Mouse (Mus musculus): ENCODE measurements around the gene Cfap126. TPM values are rescaled to one million over a fixed set of nuclear protein-coding genes. Genes with fewer than 3 reads are reported as not detected.

Gene Cfap126
- total and polyA plus RNA-seq, 3 experiments: 0.69 to 3.5 TPM; not detected in 1

DNA sequence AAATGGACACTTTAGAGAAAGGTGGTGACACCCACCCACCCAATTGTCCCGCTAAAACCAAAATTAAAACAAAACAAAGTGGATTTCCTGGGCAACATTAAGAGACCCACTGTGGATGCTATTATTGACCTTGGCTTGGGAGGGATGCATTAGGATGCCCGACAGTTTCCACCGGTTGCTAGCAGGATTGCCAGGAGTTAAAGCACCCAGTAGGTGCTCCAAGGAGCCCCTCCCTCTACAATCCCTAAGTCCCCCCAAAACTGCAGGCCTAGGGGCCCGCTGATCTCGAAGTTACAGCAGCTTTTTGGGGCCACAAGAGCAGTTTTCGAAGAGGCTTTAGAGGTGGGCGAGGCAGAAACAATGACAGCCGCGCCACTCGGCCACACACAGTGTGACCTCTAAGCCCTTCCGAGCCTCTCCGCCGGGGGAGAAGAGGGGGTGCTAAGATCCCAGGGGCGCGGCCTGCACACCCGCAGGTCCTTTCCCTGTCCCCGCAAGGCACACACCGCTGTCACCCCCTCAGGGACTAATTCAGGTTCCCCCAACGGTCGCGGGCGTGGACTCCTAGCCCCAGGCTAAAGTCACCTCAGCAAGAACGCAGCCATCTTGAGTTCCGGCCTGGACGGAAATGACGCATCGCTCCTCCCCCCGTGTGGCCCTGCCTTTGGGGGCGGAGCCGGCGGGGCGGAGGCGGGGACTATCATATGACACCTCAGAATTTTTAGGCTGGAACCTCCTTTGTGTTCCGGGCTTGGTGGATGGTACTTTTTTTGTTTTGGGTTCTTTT lies 36.4 kb downstream of the Cfap126 start, which contains the start of the genes Sdhc and Mpz (continued):
- TF ChIP-seq SMC3 (IDR thresholded peaks at IDR 0.05; ENCODE audit: low read depth, low read length) (no peak), EP300 (IDR thresholded peaks at IDR 0.05; ENCODE audit: low read depth in 1 of 2, low read length in 2 of 2) (no peak), MXI1 (IDR thresholded peaks at IDR 0.05; ENCODE audit: low read depth, low read length) (peak; percentile 90), MAFK (IDR thresholded peaks at IDR 0.05; ENCODE audit: borderline replicate concordance, low read depth, low read length) (no peak)

DNA sequence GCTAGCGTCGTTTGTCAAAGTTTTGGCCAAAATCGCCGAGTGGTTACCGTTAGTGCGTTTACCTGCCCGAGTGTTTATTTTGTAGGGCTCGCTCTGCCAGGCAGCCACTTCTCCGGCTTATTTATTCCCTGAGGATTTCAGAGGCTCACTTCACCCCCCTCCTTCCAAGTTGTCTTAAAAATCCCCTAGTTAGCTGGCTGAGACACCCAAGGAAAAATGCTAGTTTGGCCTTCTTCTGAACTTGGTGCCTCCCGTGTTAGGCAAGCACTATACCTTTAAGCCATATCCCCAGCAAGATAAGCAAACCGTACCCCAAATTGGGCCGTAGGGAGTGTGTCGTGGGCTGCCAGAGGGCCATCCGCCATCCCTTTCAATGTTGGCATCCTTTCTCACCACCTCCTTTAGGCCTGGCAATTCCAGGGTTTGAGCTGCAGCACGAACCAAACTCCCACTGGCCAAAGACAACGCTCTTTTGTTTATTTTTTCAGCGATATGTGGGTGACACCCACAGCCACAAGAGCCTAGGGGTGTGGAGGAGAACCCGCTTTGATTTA lies 37.2 kb downstream of the Cfap126 start:
- H3K4me1 ChIP-seq (ENCODE audit: control insufficient read depth in 1 of 2, insufficient read depth in 2 of 2, low read length in 2 of 2): peaks cover 2 to 18% of the 10 kb centered on the region in 2 experiments
- no peaks in the 10 kb centered on the region for H3K9me3 ChIP-seq (replicated peaks; ENCODE audit: insufficient read depth, low read length)
- peak; percentile 55 for DNase-seq (ENCODE audit: low read depth, low spot score)
- H3K79me2 ChIP-seq (ENCODE audit: control insufficient read depth, insufficient read depth, low read length, poor library complexity): peaks cover 14% of the 10 kb centered on the region
- H3K27ac ChIP-seq (ENCODE audit: control insufficient read depth, low read depth, low read length): peak overlapping the region; percentile 13; the same call in 1 of the 2 replicates
- H3K4me3 ChIP-seq (ENCODE audit: control insufficient read depth in 1 of 2, insufficient read depth in 1 of 2, low read depth in 2 of 2, low read length in 2 of 2): peak overlapping the region; percentile 64 to 96
- H3K9ac ChIP-seq (ENCODE audit: control insufficient read depth, low read depth, low read length, poor library complexity, severe bottlenecking): peak overlapping the region; percentile 64
- H3K36me3 ChIP-seq (ENCODE audit: control insufficient read depth in 1 of 2, insufficient read depth in 2 of 2, low read length in 2 of 2): peaks cover 0 to 22% of the 10 kb centered on the region in 2 experiments; a peak in 2 of 4 replicates
- TF ChIP-seq ELF1 (IDR thresholded peaks at IDR 0.05; ENCODE audit: low read depth, low read length) (no peak), MAZ (IDR thresholded peaks at IDR 0.05; ENCODE audit: low read depth, low read length) (no peak), TBP (IDR thresholded peaks at IDR 0.05; ENCODE audit: low read depth, low read length) (no peak), MYB (IDR thresholded peaks at IDR 0.05; ENCODE audit: low read depth, low read length) (no peak), KAT2A (conservative IDR thresholded peaks at IDR 0.05; ENCODE audit: low read depth, low read length) (no peak), JUND (IDR thresholded peaks at IDR 0.05; ENCODE audit: low read depth, low read length) (no peak), POLR2AphosphoS2 (IDR thresholded peaks at IDR 0.05; ENCODE audit: low read length) (no peak), SIN3A (IDR thresholded peaks at IDR 0.05; ENCODE audit: low read length) (peak; percentile 11), GATA1 (IDR thresholded peaks at IDR 0.05; ENCODE audit: low read depth, low read length) (0 out of 2 replicates have a peak, but pooled peaks have one; percentile 38), TAL1 (IDR thresholded peaks at IDR 0.05; ENCODE audit: low read length) (no peak), NRF1 (IDR thresholded peaks at IDR 0.05; ENCODE audit: insufficient read depth, low read depth, low read length, poor library complexity, severe bottlenecking) (no peak)
- no peaks in the 10 kb centered on the region for H3K27me3 ChIP-seq (ENCODE audit: control insufficient read depth in 1 of 2, insufficient read depth in 2 of 2, low read length in 2 of 2)

DNA sequence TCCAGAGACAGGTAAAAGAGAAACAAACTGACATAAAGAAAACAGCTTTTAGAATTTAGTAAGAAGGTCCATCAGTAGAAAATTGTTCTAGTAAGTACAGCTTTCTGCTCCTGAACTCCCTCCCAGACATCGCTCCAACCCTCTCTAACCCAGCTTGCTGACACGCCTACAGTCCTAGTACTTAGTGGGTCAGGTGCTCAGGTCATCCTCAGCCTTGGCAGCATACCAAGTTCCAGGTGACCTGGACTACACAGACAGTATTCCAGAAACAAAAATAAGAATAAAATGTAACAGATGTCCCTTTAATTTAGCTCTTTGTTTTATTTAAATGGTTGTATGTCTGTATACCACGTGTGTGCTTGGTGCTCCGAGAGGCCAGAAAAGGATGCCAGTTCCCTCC lies 38.2 kb downstream of the Cfap126 start:
- Histone ChIP-seq H3K4me3 (ENCODE audit: control insufficient read depth in 1 of 2, insufficient read depth in 1 of 2, low read depth in 2 of 2, low read length in 2 of 2) (no peak overlapping the region), H3K9ac (ENCODE audit: control insufficient read depth, low read depth, low read length, poor library complexity, severe bottlenecking) (no peak overlapping the region), H3K9me3 (replicated peaks; ENCODE audit: insufficient read depth, low read length) (no peaks in the 10 kb centered on the region), H3K27me3 (ENCODE audit: control insufficient read depth in 1 of 2, insufficient read depth in 2 of 2, low read length in 2 of 2) (no peaks in the 10 kb centered on the region), H3K79me2 (ENCODE audit: control insufficient read depth, insufficient read depth, low read length, poor library complexity) (peaks cover 14% of the 10 kb centered on the region), H3K36me3 (ENCODE audit: control insufficient read depth in 1 of 2, insufficient read depth in 2 of 2, low read length in 2 of 2) (peaks cover 0 to 22% of the 10 kb centered on the region in 2 experiments; a peak in 2 of 4 replicates), H3K4me1 (ENCODE audit: control insufficient read depth in 1 of 2, insufficient read depth in 2 of 2, low read length in 2 of 2) (peaks cover 2 to 26% of the 10 kb centered on the region in 2 experiments), H3K27ac (ENCODE audit: control insufficient read depth, low read depth, low read length) (no peak overlapping the region)
- no peak for DNase-seq (ENCODE audit: low read depth, low spot score)
- TF ChIP-seq POLR2AphosphoS5 (IDR thresholded peaks at IDR 0.05; ENCODE audit: borderline replicate concordance, low read depth, low read length): no peak
- no peak for TF ChIP-seq MXI1 (IDR thresholded peaks at IDR 0.05; ENCODE audit: low read depth, low read length)
- no peak for TF ChIP-seq ZNF384 (IDR thresholded peaks at IDR 0.05; ENCODE audit: low read depth, low read length)
- TF ChIP-seq CTCF (IDR thresholded peaks at IDR 0.05 in 2 of 3, conservative IDR thresholded peaks at IDR 0.05 in 1 of 3; ENCODE audit: control insufficient read depth in 1 of 3, insufficient read depth in 1 of 3, low read depth in 2 of 3, low read length in 3 of 3, poor library complexity in 1 of 3, severe bottlenecking in 1 of 3): no peak
- TF ChIP-seq SIN3A (IDR thresholded peaks at IDR 0.05; ENCODE audit: low read length): no peak
- no peak for TF ChIP-seq CHD2 (IDR thresholded peaks at IDR 0.05; ENCODE audit: low read length)
- TF ChIP-seq NELFE (IDR thresholded peaks at IDR 0.05; ENCODE audit: low read depth, low read length): no peak
- TF ChIP-seq ELF1 (IDR thresholded peaks at IDR 0.05; ENCODE audit: low read depth, low read length): no peak
- no peak for TF ChIP-seq MYB (IDR thresholded peaks at IDR 0.05; ENCODE audit: low read depth, low read length)
- no peak for TF ChIP-seq TCF12 (IDR thresholded peaks at IDR 0.05; ENCODE audit: low read depth, low read length)
- TF ChIP-seq USF2 (IDR thresholded peaks at IDR 0.05; ENCODE audit: borderline replicate concordance in 1 of 2, insufficient read depth in 1 of 2, low read depth in 1 of 2, low read length in 2 of 2): no peak
- TF ChIP-seq GABPA (IDR thresholded peaks at IDR 0.05; ENCODE audit: low read depth, low read length): no peak

Data from MEL (cell line).